ENCODE assay signal across 27 mouse cellular contexts in the genomic region with DNA sequence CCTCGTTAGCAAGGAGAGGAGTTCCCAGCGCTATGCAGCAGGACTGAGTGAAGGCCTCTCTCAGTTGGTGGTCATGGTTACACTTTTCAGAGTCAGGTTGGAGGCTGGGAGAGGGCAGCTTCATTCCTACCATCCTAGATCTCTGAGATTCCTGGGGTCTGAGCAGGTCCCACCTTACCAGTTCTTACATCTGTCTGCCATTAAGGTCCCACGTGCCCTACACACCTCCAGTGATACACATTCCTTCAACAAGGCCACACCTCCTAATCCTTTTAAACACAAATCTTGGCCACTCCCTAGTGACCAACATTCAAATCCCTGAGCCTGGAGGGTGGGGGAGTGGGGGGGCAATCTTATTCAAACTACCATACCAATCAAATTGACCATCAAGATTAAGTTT. TPM values are rescaled to one million over a fixed set of nuclear protein-coding genes. Genes with fewer than 3 reads are reported as not detected.
DNase-seq lines count a peak whose midpoint lies in the region; ATAC-seq lines count a peak whose summit lies in the region.
"Had no signal": no experiment of that assay in that cellular context is flagged by ENCODE, and none has a peak within 500 bp of the region (broad histone marks: within the 10 kb centered on the region; RNA-seq: fewer than 3 reads in every experiment).

No protein-coding gene starts in this region.

- no peak overlapping the region for H3K27ac ChIP-seq in embryonic facial prominence, embryonic 12.5 days
- no peak overlapping the region for H3K27ac ChIP-seq in embryonic facial prominence, embryonic 10.5 days (replicated peaks)
- H3K27ac ChIP-seq: embryonic facial prominence, embryonic 13.5 days; embryonic facial prominence, embryonic 15.5 days; forebrain, embryonic 10.5 days; forebrain, embryonic 12.5 days had no signal

- 56% methylated on average over 3 of the region's 3 CpGs for WGBS in embryonic facial prominence, embryonic 12.5 days
- 63% methylated on average over 3 of the region's 3 CpGs for WGBS in embryonic facial prominence, embryonic 10.5 days

- no peaks in the 10 kb centered on the region for H3K9me3 ChIP-seq in embryonic facial prominence, embryonic 12.5 days
- no peaks in the 10 kb centered on the region for H3K9me3 ChIP-seq in embryonic facial prominence, embryonic 10.5 days
- H3K9me3 ChIP-seq: embryonic facial prominence, embryonic 13.5 days; embryonic facial prominence, embryonic 15.5 days; forebrain, embryonic 10.5 days; forebrain, embryonic 12.5 days had no signal

- no peaks in the 10 kb centered on the region for H3K27me3 ChIP-seq in embryonic facial prominence, embryonic 12.5 days
- H3K27me3 ChIP-seq in embryonic facial prominence, embryonic 10.5 days (replicated peaks; ENCODE audit: low read depth, poor library complexity, severe bottlenecking), result no peaks in the 10 kb centered on the region
- H3K27me3 ChIP-seq: CH12.LX; embryonic facial prominence, embryonic 13.5 days; embryonic facial prominence, embryonic 15.5 days; forebrain, embryonic 12.5 days; Patski had no signal

- no peak for DNase-seq in embryonic facial prominence, embryonic 10.5 days (ENCODE audit: low spot score)
- DNase-seq in ES-CJ7 (ENCODE audit: low read depth, low spot score), result peak; percentile 79
- peak; percentile 82 for DNase-seq in ZHBTc4 (ENCODE audit: low read depth, low spot score)
- DNase-seq in Muller cell, postnatal 12 days (ENCODE audit: inconsistent ontology term), result no peak
- no peak for DNase-seq in cerebellum, postnatal 25 days
- DNase-seq in urinary bladder, postnatal 25 days (ENCODE audit: low spot score), result no peak
- DNase-seq: adrenal gland, adult 8-10 months; adrenal gland, postnatal 14 days; adrenal gland, postnatal 36 days; B cell, adult 2 months; cerebellum, adult 11 months; cerebellum, adult 18-20 months; cerebellum, adult 8-10 months; cerebellum, postnatal 36 days; embryo, embryonic 11 days had no signal

- H3K4me2 ChIP-seq in embryonic facial prominence, embryonic 12.5 days (replicated peaks), result no peak overlapping the region
- H3K4me2 ChIP-seq: embryonic facial prominence, embryonic 13.5 days; embryonic facial prominence, embryonic 15.5 days; forebrain, embryonic 12.5 days had no signal

- H3K36me3 ChIP-seq in embryonic facial prominence, embryonic 12.5 days, result no peaks in the 10 kb centered on the region
- H3K36me3 ChIP-seq in embryonic facial prominence, embryonic 10.5 days (replicated peaks), result no peaks in the 10 kb centered on the region
- H3K36me3 ChIP-seq: embryonic facial prominence, embryonic 13.5 days; embryonic facial prominence, embryonic 15.5 days; forebrain, embryonic 10.5 days; forebrain, embryonic 12.5 days had no signal

- peak; percentile 31; the same call in 1 of the 2 replicates for ATAC-seq in embryonic facial prominence, embryonic 12.5 days (ENCODE audit: insufficient number of reproducible peaks, insufficient read depth, low FRiP score, low TSS enrichment)
- ATAC-seq: activated CD4-positive, CD25-positive, alpha-beta regulatory T cell, adult 4 months; CD4-positive, CD25-positive, alpha-beta regulatory T cell, adult 4 months; forebrain, embryonic 14.5 days; forebrain, embryonic 16.5 days; Patski had no signal

- peaks cover 22% of the 10 kb centered on the region for H3K4me1 ChIP-seq in embryonic facial prominence, embryonic 12.5 days
- peaks cover 29% of the 10 kb centered on the region for H3K4me1 ChIP-seq in embryonic facial prominence, embryonic 10.5 days
- H3K4me1 ChIP-seq: forebrain, embryonic 12.5 days had no signal

- H3K4me3 ChIP-seq in embryonic facial prominence, embryonic 12.5 days, result no peak overlapping the region
- H3K4me3 ChIP-seq in embryonic facial prominence, embryonic 10.5 days, result no peak overlapping the region
- H3K4me3 ChIP-seq: embryonic facial prominence, embryonic 13.5 days; embryonic facial prominence, embryonic 15.5 days; erythroblast, embryonic 14.5 days; forebrain, embryonic 10.5 days; forebrain, embryonic 12.5 days had no signal

- H3K9ac ChIP-seq in embryonic facial prominence, embryonic 12.5 days, result no peak overlapping the region
- H3K9ac ChIP-seq: embryonic facial prominence, embryonic 13.5 days; embryonic facial prominence, embryonic 15.5 days; forebrain, embryonic 12.5 days had no signal

RNA-seq across cellular contexts. Expression of gene Nfkbia, which starts 36.3 kb away (rescaled TPM):
- 76.8 and 78.3 TPM in 2 replicates for polyA plus RNA-seq in embryonic facial prominence, embryonic 12.5 days (2016; fragmentation: Nextera tagmentation; extraction: Ambion mirVana)
- 44.6 and 55.2 TPM in 2 replicates for polyA plus RNA-seq in embryonic facial prominence, embryonic 10.5 days (2016; fragmentation: Nextera tagmentation; extraction: Ambion mirVana)

Comparison
In these comparisons a context has a peak if more than half of its experiments do, and no peak if none do; other contexts are left out.
1. DNase-seq: peak in ES-CJ7 (single experiment) and ZHBTc4 (single experiment); none in embryonic facial prominence, embryonic 10.5 days (single experiment), Muller cell, postnatal 12 days (single experiment), cerebellum, postnatal 25 days (0 of 2) and urinary bladder, postnatal 25 days (single experiment).